Mouse (Mus musculus) spleen, postnatal 4 days (tissue): ENCODE results near the gene Bscl2.
A peak's percentile ranks its signal among the peaks of the same experiment; 100 is the strongest.
"Not testable (repeated sequence)": the region's sequence is repeated elsewhere in the genome, so short reads cannot be mapped to it uniquely, and the experiment has no call there.

ENCODE experiments used
- DNase-seq, 2 experiments: peaks; one replicate each; pipeline ENCODE4 v3.0.0; 2022; ENCODE audit warnings: low spot score in 2 of 2

Gene Bscl2

DNA sequence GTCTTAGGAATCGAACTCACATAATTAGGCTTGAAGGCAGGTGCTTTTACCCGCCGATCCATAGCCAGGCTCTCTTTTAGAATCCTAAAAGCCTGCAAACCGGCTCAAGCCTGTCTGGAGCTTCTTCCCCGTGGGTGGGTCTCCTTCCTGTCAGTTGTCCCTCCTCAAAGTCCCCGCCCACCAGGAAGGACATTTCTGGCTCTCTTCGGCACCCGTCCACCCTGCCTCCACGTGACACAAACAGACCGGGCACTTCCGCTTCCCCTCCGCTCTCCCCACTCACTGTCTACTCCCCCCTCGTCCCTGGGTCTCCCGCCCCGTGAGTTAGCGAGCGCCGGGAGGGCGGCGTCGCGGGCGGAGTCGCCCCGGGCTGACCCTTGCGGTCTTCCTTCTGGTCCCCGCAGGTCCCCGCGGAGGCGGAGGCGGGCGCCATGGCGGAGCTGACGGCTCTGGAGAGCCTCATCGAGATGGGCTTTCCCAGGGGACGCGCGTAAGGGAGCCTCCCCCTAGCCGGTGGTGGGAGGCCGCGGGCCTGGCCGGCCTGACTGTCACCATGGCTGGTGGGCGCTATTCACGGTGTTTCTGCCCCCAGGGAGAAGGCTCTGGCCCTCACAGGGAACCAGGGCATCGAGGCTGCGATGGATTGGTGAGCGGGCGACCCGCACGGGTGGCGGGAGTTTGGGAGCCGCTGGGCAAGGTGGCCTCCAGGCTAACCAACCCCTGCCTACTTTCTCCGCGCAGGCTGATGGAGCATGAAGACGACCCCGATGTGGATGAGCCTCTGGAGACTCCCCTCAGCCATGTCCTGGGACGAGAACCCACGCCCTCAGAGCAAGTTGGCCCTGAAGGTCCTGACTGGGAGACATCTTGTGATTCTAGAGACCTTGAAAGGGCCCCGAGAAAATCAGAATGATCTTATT lies 34.3 kb downstream of the Bscl2 start, which contains the start of gene Ubxn1:
Gene Ubxn1, plus strand, starts transcription at position 230 of the 920 bp plus-strand sequence.
- peak; percentile 94 to 95 for DNase-seq

GRCm38 (mm10) chr19:8872266-8872840 lies 35.1 kb downstream of the Bscl2 start:
- peak in 1 of 2 experiments; percentile 60 for DNase-seq

- DNase-seq = no peak
These were observed 37.8 kb downstream of the Bscl2 start for GRCm38 (mm10) chr19:8875031-8875430.

DNA sequence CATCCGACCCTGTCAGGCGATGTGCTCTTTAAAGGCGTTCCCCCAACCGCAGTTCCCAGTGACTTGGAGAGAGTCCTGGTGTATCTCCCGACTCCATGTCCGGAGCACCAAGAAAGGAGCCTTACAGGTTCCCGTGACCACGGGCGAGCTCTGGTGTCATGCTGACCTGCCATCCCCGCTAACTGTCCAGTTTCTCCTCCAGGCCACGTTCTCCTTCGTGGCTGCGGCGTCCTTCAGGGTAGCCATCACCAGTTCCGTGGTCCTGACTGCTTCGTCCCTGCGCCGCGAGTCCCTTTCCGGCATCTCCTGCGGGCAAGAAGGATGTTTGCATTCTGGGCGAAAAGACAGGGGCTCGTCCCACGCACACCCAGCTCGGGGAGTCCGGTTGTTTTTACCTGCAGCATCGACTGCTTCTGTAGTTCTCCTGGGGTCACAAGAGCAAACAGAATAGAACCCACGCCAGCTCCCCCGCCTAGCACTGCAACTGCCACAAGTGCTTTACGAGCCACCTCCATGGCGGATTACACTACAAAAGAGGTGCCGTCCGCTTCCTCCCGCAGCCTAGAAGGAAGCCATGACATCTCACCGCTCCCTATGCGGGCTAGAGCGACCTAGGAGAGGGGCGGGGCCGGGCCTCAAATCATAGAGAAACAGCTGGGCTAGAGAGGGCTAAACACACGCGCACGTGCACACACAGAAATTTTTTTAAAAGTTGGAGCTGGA lies 43.2 kb downstream of the Bscl2 start, which contains the start of gene Uqcc3:
Gene Uqcc3, minus strand, starts transcription at position 613 of the 723 bp plus-strand sequence.
- peak; percentile 91 to 94 for DNase-seq

GRCm38 (mm10) chr19:8881034-8881392 lies 43.7 kb downstream of the Bscl2 start:
- no peak for DNase-seq

DNA sequence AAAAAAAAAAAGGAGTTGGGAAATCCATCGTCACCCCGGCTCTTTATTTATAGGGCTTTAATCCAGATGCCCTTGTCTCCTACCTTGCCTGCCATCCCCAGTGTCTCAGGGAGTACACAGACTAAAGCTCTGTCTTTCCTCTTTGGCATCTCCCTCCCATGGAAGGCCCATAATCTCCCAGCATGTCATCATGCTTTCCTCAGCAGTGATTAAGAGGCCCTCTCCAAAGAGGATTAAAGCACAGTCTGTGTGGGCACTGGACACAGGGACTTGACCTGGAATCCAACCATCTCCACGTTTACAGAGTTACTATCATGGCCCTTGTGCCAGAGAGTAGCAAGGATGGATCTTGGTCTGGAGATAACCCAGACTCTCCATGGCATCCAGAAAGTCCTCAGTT lies 46.3 kb downstream of the Bscl2 start, which contains the start of the genes Lbhd1 and Gm49403:
Gene Lbhd1, plus strand, starts transcription at position 117 of the 400 bp plus-strand sequence.
Gene Gm49403, plus strand, starts transcription at position 315 of the 400 bp plus-strand sequence.
- DNase-seq = no peak

- DNase-seq = no peak
These were observed 49.8 kb downstream of the Bscl2 start for GRCm38 (mm10) chr19:8886916-8887584.

GRCm38 (mm10) chr19:8887585-8888463 lies 50.6 kb downstream of the Bscl2 start:
- DNase-seq = no peak

GRCm38 (mm10) chr19:8888511-8889385 lies 51.5 kb downstream of the Bscl2 start, which contains the start of the genes 1810009A15Rik and Gm49416:
1810009A15Rik (plus strand) TSS chr19:8888853.
Gm49416 (plus strand) TSS chr19:8888926.
- peak; percentile 96 to 97 for DNase-seq

DNA sequence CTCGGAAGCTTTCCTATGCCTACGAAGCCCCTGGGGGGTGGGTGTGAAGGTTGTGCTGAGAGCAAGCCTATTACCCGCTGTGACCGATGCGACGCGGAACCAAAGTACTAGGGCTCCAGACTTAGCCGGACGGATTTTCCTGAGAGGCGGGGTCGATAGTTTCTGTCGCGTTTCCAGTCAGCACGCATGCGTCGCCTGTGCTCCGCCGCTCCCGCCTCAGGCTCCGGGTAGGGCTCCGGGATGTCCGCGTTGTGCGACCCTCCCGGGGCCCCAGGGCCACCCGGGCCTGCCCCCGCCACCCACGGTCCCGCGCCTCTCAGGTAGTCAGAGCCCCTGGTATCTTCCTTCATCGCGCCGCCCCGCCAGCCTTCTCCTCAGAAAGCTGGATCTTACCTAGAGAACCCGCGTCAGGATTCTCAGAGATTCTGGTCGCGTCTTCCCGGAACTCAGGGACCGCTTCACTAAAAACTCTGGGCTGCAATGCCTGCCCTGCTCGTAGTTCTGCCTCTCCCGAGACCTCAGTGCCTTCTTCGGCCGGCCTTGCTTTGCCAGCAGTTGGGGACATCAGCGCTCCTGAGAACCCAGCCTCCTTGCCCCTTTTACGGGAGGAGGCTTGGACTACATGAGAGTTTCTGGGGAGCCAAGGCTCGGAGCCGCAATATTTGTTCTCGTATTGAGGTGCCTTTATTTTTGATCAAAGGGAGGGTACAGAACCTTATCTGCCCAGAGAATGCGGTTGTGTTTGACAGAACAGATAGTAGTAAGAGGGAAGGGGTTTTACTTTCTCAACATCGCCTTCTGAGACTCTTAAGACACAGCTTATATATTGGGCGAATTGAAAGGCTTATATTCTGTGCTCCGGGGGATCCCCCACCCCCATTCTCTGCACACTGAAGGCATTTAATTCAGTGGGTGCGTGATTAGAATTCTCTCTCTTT lies 55.8 kb downstream of the Bscl2 start, which contains the start of gene Ints5:
Gene Ints5, plus strand, starts transcription at position 177 of the 938 bp plus-strand sequence.
- DNase-seq = peak; percentile 86 to 94

- DNase-seq = no peak
These were observed 58.2 kb downstream of the Bscl2 start for GRCm38 (mm10) chr19:8895397-8895960.

- not testable (repeated sequence) for DNase-seq
These were observed 59.0 kb downstream of the Bscl2 start for GRCm38 (mm10) chr19:8896231-8896630.

DNA sequence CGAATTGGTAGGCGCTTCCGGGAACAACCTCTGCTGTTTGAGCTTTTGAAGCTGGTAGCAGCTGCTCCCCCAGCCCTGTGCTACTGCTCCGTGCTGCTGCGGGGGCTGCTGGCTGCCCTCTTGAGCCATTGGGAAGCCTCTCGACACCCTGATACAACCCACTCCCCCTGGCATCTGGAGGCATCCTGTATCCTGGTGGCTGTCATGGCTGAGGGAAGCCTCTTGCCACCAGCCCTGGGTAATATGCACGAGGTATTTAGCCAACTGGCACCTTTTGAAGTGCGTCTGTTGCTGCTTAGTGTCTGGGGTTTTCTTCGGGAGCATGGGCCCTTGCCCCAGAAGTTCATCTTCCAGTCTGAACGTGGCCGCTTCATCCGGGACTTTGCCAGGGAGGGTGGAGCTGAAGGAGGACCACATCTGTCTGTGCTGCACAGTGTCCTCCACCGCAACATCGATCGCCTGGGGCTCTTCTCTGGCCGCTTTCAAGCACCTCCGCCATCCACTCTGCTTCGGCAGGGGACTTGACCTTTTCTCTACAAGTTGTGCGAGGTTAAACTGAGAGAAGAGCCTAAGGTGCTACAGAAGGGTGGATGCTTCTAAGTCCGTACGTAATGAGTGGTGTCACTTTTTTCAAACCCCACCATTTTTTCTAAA lies 60.1 kb downstream of the Bscl2 start:
- DNase-seq = peak in 1 of 2 experiments; percentile 70

DNA sequence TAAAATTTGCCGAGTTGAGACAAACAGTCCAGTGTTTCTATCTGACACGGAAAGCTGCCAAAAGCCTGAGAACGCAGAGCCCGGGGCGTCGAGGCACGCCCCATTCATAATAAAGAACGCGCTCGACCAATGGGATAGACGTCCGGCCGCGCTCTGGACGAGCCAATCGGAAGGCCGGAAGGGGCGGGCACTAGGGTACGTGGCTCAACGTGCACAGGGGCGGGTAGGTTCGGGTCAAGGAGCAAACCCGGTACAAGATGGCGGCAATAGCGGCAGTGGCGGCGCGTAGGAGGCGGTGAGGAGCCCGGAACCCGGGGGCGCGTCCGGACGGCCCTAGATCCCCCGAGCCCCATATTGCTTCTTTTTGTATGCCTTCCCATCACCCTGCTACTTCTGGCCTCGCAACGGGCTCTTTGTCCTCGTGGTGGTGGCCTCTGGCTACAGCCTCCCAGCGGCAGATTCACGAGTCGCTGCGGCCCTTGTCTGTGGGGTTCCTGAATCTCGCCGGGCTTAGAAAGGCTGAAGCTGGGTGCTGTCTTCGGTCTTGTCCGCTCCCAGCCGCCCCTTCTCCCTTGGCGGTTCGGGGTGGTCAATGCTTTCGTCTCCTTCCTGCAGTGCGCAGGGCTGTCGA lies 60.7 kb downstream of the Bscl2 start, which contains the start of gene Ganab:
Gene Ganab, plus strand, starts transcription at position 207 of the 631 bp plus-strand sequence.
- peak; percentile 95 to 97 for DNase-seq
